Mouse (Mus musculus): ENCODE results near the gene Mical3. TPM values are rescaled to one million over a fixed set of nuclear protein-coding genes. Genes with fewer than 3 reads are reported as not detected.

Gene Mical3
- polyA plus RNA-seq, 1 experiment, result 19.1 TPM

DNA sequence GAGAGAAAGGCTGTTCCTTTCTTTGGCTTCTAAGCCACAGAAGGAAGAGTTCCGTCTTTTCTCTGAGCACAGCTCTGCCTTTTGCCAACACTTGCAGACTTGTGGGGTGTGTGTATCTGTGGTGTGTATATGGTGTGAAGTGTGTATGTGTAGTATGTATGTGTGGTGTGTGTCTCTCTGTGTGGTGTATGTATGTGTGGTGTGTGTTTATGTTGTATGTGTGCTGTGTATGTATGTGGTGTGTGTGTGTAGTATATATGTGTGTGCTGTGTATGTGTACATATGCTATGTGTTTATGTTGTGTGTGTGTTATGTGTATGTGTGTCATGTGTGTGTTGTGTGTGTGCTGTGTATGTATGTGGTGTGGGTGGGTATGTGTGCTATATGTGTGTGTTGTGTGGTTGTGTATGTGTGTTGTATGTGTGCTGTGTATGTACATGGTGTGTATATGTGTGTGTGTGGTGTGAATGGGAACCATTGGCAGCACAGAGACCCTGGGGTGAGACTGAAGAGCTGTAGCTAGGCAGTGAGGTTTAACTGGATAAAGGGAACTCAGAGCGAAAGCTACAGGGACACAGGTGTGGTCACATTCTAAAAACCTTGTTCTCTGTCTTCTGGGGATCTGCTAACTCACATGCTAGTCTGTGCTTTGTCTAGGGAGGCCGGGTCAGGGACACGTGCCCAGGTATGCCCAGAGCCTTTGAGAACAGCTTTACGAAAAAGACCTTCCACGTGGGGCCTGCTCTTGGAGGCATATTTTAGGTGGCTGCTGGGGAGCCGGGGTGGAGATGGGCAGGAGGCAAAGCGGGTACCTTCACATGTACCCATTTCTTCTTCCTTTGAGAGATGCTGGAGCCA is 159.6 kb downstream of the Mical3 start:
- no peak for TF ChIP-seq CTCF (IDR thresholded peaks at IDR 0.05; ENCODE audit: borderline replicate concordance, insufficient read depth, low read length)
- TF ChIP-seq POLR2A (IDR thresholded peaks at IDR 0.05; ENCODE audit: low read depth, low read length), result no peak

GRCm38 (mm10) chr6:120965814-120966213 is 165.0 kb downstream of the Mical3 start:
- no peak for TF ChIP-seq CTCF (IDR thresholded peaks at IDR 0.05; ENCODE audit: borderline replicate concordance, insufficient read depth, low read length)
- TF ChIP-seq POLR2A (IDR thresholded peaks at IDR 0.05; ENCODE audit: low read depth, low read length), result no peak
- Histone ChIP-seq H3K27ac (ENCODE audit: insufficient read depth, low read length) (no peak overlapping the region), H3K4me3 (ENCODE audit: insufficient read depth, low read length) (no peak overlapping the region), H3K4me1 (ENCODE audit: control insufficient read depth, insufficient read depth, low read length) (no peaks in the 10 kb centered on the region)

More for the DNA sequence above, 159.6 kb downstream of the Mical3 start:
- no peak overlapping the region for H3K4me3 ChIP-seq (ENCODE audit: insufficient read depth, low read length)
- no peak overlapping the region for H3K27ac ChIP-seq (ENCODE audit: insufficient read depth, low read length)
- H3K4me1 ChIP-seq (ENCODE audit: control insufficient read depth, insufficient read depth, low read length), result no peaks in the 10 kb centered on the region

DNA sequence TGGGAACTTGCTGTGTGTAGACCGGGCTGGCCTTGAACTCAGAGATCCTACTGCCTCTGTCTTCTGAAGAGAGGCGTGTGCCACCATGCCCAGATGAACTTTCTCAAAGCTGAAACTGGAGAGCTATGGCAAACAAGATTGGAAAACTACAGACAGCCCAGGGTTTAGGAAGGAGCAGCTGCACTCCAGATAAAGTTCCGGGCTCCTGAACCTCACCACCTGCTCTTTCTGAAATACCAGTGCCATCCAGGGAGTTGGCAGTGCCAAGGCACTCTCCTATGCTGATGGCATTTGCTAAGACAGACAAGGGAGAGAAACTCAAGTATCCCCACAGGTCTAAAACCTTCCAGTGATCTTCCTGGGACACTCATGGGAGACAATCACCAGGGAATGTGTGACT is 166.6 kb downstream of the Mical3 start:
- Histone ChIP-seq H3K4me1 (ENCODE audit: control insufficient read depth, insufficient read depth, low read length) (no peaks in the 10 kb centered on the region), H3K27ac (ENCODE audit: insufficient read depth, low read length) (no peak overlapping the region), H3K4me3 (ENCODE audit: insufficient read depth, low read length) (no peak overlapping the region)
- TF ChIP-seq CTCF (IDR thresholded peaks at IDR 0.05; ENCODE audit: borderline replicate concordance, insufficient read depth, low read length) (no peak), POLR2A (IDR thresholded peaks at IDR 0.05; ENCODE audit: low read depth, low read length) (no peak)

DNA sequence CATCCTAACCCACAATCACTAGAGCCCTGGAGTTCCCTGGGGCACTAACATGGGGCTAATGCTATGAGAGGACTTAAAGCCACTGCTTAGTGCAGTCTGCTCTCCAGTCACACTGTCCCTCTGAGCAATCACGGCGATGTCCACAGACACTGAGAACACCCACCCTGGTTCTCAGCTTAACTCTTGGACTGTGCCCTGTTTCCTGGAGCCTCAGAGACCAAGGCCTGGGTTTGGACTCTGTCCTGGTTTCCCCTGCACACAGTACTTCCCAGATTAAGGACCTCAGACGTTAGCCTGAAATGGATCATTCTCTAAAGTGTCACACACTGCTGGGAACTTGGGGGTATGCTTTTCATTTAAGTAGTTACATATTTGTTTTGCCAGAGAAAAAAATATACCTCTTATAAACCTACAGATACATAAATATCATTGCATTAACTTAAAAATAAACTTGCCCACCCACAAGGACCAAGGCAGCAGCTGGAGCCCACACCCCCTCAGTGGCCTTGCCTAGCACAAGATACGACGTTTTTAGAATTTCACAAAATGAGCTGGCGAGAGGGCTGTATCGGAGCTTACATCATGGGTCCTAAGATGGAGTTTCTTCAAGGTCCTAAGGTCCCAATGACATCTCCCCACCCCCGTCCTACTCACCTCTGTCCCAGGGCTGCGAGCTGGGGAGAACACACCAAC is 170.3 kb downstream of the Mical3 start:
- Histone ChIP-seq H3K4me1 (ENCODE audit: control insufficient read depth, insufficient read depth, low read length) (peaks cover 4% of the 10 kb centered on the region; the same call in 1 of the 2 replicates), H3K27ac (ENCODE audit: insufficient read depth, low read length) (no peak overlapping the region), H3K4me3 (ENCODE audit: insufficient read depth, low read length) (no peak overlapping the region)
- TF ChIP-seq CTCF (IDR thresholded peaks at IDR 0.05; ENCODE audit: borderline replicate concordance, insufficient read depth, low read length), result no peak
- no peak for TF ChIP-seq POLR2A (IDR thresholded peaks at IDR 0.05; ENCODE audit: low read depth, low read length)

GRCm38 (mm10) chr6:120957331-120957730 is 173.5 kb downstream of the Mical3 start:
- Histone ChIP-seq H3K4me1 (ENCODE audit: control insufficient read depth, insufficient read depth, low read length) (peaks cover 4% of the 10 kb centered on the region; the same call in 1 of the 2 replicates), H3K4me3 (ENCODE audit: insufficient read depth, low read length) (no peak overlapping the region), H3K27ac (ENCODE audit: insufficient read depth, low read length) (no peak overlapping the region)
- TF ChIP-seq CTCF (IDR thresholded peaks at IDR 0.05; ENCODE audit: borderline replicate concordance, insufficient read depth, low read length) (no peak), POLR2A (IDR thresholded peaks at IDR 0.05; ENCODE audit: low read depth, low read length) (no peak)

GRCm38 (mm10) chr6:120956259-120957161 is 174.3 kb downstream of the Mical3 start:
- no peak for TF ChIP-seq POLR2A (IDR thresholded peaks at IDR 0.05; ENCODE audit: low read depth, low read length)
- TF ChIP-seq CTCF (IDR thresholded peaks at IDR 0.05; ENCODE audit: borderline replicate concordance, insufficient read depth, low read length), result no peak
- no peak overlapping the region for H3K27ac ChIP-seq (ENCODE audit: insufficient read depth, low read length)
- no peak overlapping the region for H3K4me3 ChIP-seq (ENCODE audit: insufficient read depth, low read length)
- peaks cover 4% of the 10 kb centered on the region; the same call in 1 of the 2 replicates for H3K4me1 ChIP-seq (ENCODE audit: control insufficient read depth, insufficient read depth, low read length)

GRCm38 (mm10) chr6:120955215-120955614 is 175.6 kb downstream of the Mical3 start:
- TF ChIP-seq CTCF (IDR thresholded peaks at IDR 0.05; ENCODE audit: borderline replicate concordance, insufficient read depth, low read length) (no peak), POLR2A (IDR thresholded peaks at IDR 0.05; ENCODE audit: low read depth, low read length) (no peak)
- Histone ChIP-seq H3K4me3 (ENCODE audit: insufficient read depth, low read length) (no peak overlapping the region), H3K4me1 (ENCODE audit: control insufficient read depth, insufficient read depth, low read length) (peaks cover 4% of the 10 kb centered on the region; the same call in 1 of the 2 replicates), H3K27ac (ENCODE audit: insufficient read depth, low read length) (no peak overlapping the region)

GRCm38 (mm10) chr6:120954241-120954640 is 176.6 kb downstream of the Mical3 start:
- TF ChIP-seq POLR2A (IDR thresholded peaks at IDR 0.05; ENCODE audit: low read depth, low read length), result no peak
- no peak for TF ChIP-seq CTCF (IDR thresholded peaks at IDR 0.05; ENCODE audit: borderline replicate concordance, insufficient read depth, low read length)
- no peak overlapping the region for H3K27ac ChIP-seq (ENCODE audit: insufficient read depth, low read length)
- H3K4me3 ChIP-seq (ENCODE audit: insufficient read depth, low read length), result no peak overlapping the region
- peaks cover 4% of the 10 kb centered on the region; the same call in 1 of the 2 replicates for H3K4me1 ChIP-seq (ENCODE audit: control insufficient read depth, insufficient read depth, low read length)

- H3K27ac ChIP-seq (ENCODE audit: insufficient read depth, low read length), result no peak overlapping the region
- H3K4me1 ChIP-seq (ENCODE audit: control insufficient read depth, insufficient read depth, low read length), result peaks cover 4% of the 10 kb centered on the region; the same call in 1 of the 2 replicates
- no peak for TF ChIP-seq POLR2A (IDR thresholded peaks at IDR 0.05; ENCODE audit: low read depth, low read length)
- no peak overlapping the region for H3K4me3 ChIP-seq (ENCODE audit: insufficient read depth, low read length)
These were observed 178.3 kb downstream of the Mical3 start for GRCm38 (mm10) chr6:120952475-120952874.
